Mouse (Mus musculus) heart, embryonic 11.5 days (tissue): ENCODE measurements at regions not wholly inside any gene's neighbourhood (a gene's known extent, or its start where the extent isn't known, plus 50 kb on each side); places are given as distances from the start of the nearest gene placed in this dataset.

ENCODE experiments used
- ATAC-seq: fragments of 200-750 bp; cut with Nextera tagmentation; replicated peaks from 2 replicates; pipeline ENCODE4 v1.8.0; 2017; ENCODE audit warnings: moderate library complexity; ENCODE audit not compliant: insufficient number of reproducible peaks, low FRiP score, low TSS enrichment
- H3K27ac ChIP-seq: fragments of 300-500 bp; sonication (generic); 2 replicates; pipeline ENCODE4 v1.5.1; 2014; ENCODE audit warnings: mild to moderate bottlenecking, low read depth, low read length
- H3K27me3 ChIP-seq: fragments of 300-500 bp; sonication (generic); 2 replicates; pipeline ENCODE4 v1.6.1; 2014; ENCODE audit warnings: mild to moderate bottlenecking, low read length, mixed read lengths; ENCODE audit not compliant: control insufficient read depth, insufficient read depth
- H3K36me3 ChIP-seq: fragments of 300-500 bp; sonication (generic); 2 replicates; pipeline ENCODE4 v1.6.1; 2014; ENCODE audit warnings: mild to moderate bottlenecking, low read length, moderate library complexity, mixed read lengths; ENCODE audit not compliant: control insufficient read depth, insufficient read depth
- H3K4me1 ChIP-seq: fragments of 300-500 bp; sonication (generic); 2 replicates; pipeline ENCODE4 v1.6.1; 2014; ENCODE audit warnings: low read length; ENCODE audit not compliant: control insufficient read depth, insufficient read depth
- H3K4me2 ChIP-seq: fragments of 300-500 bp; sonication (generic); 2 replicates; pipeline ENCODE4 v1.6.1; 2014; ENCODE audit warnings: mild to moderate bottlenecking, moderate library complexity
- H3K4me3 ChIP-seq: fragments of 300-500 bp; sonication (generic); 2 replicates; pipeline ENCODE4 v1.5.1; 2014; ENCODE audit warnings: low read depth, low read length
- H3K9ac ChIP-seq: fragments of 300-500 bp; sonication (generic); 2 replicates; pipeline ENCODE4 v1.6.1; 2014; ENCODE audit warnings: mild to moderate bottlenecking, low read depth, low read length, moderate library complexity
- H3K9me3 ChIP-seq: fragments of 300-500 bp; sonication (generic); replicated peaks from 2 replicates; pipeline ENCODE4 v1.6.1; 2016; ENCODE audit warnings: low read length; ENCODE audit not compliant: control insufficient read depth
- WGBS: fragments of 180-500 bp; shearing (Covaris S2); extraction: QIAGEN DNeasy Blood & Tissue Kit; methylation state at CpG from one replicate; pipeline ENCODE4 v1.1.7; 2014; ENCODE audit not compliant: insufficient replicate concordance; 5-methylcytosine and 5-hydroxymethylcytosine counted together

DNA sequence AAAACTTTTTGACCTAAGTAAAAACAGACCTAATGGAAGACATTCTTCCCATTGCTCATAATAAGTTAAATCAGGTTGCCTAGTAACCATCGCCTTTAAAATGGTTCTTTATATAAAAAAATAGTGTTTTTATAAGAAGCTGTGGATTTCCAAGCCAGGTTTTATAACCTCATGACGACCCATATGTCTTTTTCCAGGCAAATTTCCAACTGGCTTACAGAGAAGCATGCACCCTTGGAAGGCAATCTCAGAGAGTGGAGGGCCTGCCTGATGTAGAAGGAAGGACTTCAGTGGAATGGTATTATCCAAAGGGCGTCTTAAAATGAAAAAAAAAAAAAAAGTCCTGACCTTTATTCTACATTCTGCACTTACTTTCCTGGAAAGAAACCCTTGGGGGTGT lies 172.2 kb upstream of the Tyw5 start:
- WGBS: 70% methylated on average over 3 of the region's 3 CpGs
- peaks cover 3% of the 10 kb centered on the region for H3K4me1 ChIP-seq
- H3K9me3 ChIP-seq: no peaks in the 10 kb centered on the region
- no peak overlapping the region for H3K9ac ChIP-seq
- ATAC-seq: no peak
- no peak overlapping the region for H3K4me3 ChIP-seq
- no peak overlapping the region for H3K27ac ChIP-seq
- H3K27me3 ChIP-seq: no peaks in the 10 kb centered on the region
- H3K4me2 ChIP-seq: no peak overlapping the region
- H3K36me3 ChIP-seq: no peaks in the 10 kb centered on the region

DNA sequence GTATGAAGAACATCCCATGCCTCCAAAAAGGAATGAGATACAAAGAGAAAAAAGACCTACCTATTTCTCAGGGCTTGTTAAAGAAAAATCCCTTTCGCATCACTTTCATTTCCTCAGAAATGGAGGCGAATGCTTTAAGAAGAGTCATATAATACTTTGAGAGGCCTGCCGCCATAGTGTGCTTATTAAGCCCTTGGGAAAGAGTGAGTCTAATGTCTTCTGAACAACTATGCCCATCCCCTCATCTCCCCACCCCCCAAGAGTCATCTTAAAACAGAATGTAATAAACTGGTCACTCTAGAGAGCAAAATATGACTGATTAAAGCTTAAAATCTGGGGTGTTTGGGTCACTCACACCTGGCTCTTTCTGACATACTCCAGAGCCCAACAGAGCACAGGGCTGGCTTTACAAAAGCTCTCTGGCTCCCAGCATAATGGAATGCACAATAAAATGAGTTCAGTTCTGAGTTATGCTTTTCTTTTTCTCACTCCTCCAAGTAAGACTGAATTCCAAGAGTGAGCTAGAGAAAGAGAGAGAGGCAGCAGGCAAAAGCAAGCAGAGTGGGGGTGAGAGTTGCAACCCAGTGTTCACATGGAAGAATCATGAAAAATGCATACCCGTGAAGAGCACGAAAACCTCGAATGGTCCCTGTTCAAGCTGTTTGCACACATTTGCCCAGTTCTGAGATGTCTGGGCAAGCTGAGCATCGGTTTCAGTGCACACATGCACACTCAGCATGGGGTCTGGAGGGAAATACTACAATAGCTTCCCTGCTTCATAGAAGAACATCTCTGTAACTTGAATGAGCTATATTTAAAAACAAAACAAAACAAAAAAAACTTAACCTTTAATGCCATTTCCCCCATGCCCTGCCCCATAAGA lies 180.0 kb upstream of the Spats2l start:
- H3K4me3 ChIP-seq: no peak overlapping the region
- ATAC-seq: no peak
- no peak overlapping the region for H3K4me2 ChIP-seq
- H3K27me3 ChIP-seq: no peaks in the 10 kb centered on the region
- H3K9ac ChIP-seq: no peak overlapping the region
- 0 out of 2 replicates have a peak, but pooled peaks cover under 1% of the 10 kb centered on the region for H3K9me3 ChIP-seq
- 81% methylated on average over 7 of the region's 7 CpGs for WGBS
- no peak overlapping the region for H3K27ac ChIP-seq
- no peaks in the 10 kb centered on the region for H3K36me3 ChIP-seq
- H3K4me1 ChIP-seq: no peaks in the 10 kb centered on the region

DNA sequence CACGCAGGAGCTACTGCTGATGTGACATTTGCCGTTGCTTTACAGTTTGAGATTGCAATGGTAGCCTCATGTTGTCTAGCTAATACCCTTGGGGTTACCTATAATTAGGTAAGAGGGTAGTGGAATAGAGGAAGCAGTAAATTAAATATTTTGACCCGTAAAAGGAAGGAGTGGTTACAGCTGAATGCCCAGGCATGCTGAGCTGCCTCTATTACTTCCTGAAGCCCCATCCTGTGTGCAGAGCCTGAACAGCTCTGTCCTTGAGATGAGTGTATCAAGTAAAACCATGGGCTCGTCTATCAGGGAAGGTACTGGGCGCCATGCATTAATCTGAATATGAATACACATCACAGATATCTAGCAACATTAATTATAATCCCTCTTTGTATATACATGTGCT lies 179.1 kb upstream of the Spats2l start:
- Histone ChIP-seq H3K4me3 (no peak overlapping the region), H3K27ac (no peak overlapping the region), H3K27me3 (no peaks in the 10 kb centered on the region), H3K9ac (no peak overlapping the region), H3K4me1 (no peaks in the 10 kb centered on the region), H3K4me2 (no peak overlapping the region), H3K9me3 (no peaks in the 10 kb centered on the region), H3K36me3 (no peaks in the 10 kb centered on the region)
- ATAC-seq: no peak
- WGBS: 77% methylated on average over 5 of the region's 5 CpGs

GRCm38 (mm10) chr1:57600951-57601350 lies 173.0 kb upstream of the Spats2l start:
- Histone ChIP-seq H3K27me3 (no peaks in the 10 kb centered on the region), H3K9ac (no peak overlapping the region), H3K9me3 (no peaks in the 10 kb centered on the region), H3K36me3 (no peaks in the 10 kb centered on the region), H3K4me2 (no peak overlapping the region), H3K27ac (no peak overlapping the region), H3K4me3 (no peak overlapping the region), H3K4me1 (no peaks in the 10 kb centered on the region)
- 75% methylated on average over 2 of the region's 2 CpGs for WGBS
- no peak for ATAC-seq

- Histone ChIP-seq H3K4me1 (no peaks in the 10 kb centered on the region), H3K27ac (no peak overlapping the region), H3K4me2 (no peak overlapping the region), H3K36me3 (no peaks in the 10 kb centered on the region), H3K4me3 (no peak overlapping the region), H3K9me3 (no peaks in the 10 kb centered on the region), H3K27me3 (no peaks in the 10 kb centered on the region), H3K9ac (no peak overlapping the region)
- WGBS: 78% methylated on average over 1 of the region's 1 CpGs
- ATAC-seq: no peak
Measured at GRCm38 (mm10) chr1:57605525-57605924, 168.4 kb upstream of the Spats2l start.

- Histone ChIP-seq H3K9me3 (no peaks in the 10 kb centered on the region), H3K4me3 (no peak overlapping the region), H3K9ac (no peak overlapping the region), H3K4me2 (no peak overlapping the region), H3K27me3 (no peaks in the 10 kb centered on the region), H3K36me3 (no peaks in the 10 kb centered on the region), H3K27ac (no peak overlapping the region), H3K4me1 (no peaks in the 10 kb centered on the region)
- WGBS: 62% methylated on average over 4 of the region's 4 CpGs
- no peak for ATAC-seq
Measured at GRCm38 (mm10) chr1:57606060-57606683, 167.8 kb upstream of the Spats2l start.

GRCm38 (mm10) chr1:57607026-57607425 lies 166.9 kb upstream of the Spats2l start:
- no peaks in the 10 kb centered on the region for H3K36me3 ChIP-seq
- H3K27ac ChIP-seq: no peak overlapping the region
- no peak for ATAC-seq
- no peaks in the 10 kb centered on the region for H3K27me3 ChIP-seq
- H3K4me1 ChIP-seq: no peaks in the 10 kb centered on the region
- H3K9ac ChIP-seq: no peak overlapping the region
- no peak overlapping the region for H3K4me2 ChIP-seq
- 72% methylated on average over 8 of the region's 8 CpGs for WGBS
- H3K4me3 ChIP-seq: no peak overlapping the region
- H3K9me3 ChIP-seq: no peaks in the 10 kb centered on the region

DNA sequence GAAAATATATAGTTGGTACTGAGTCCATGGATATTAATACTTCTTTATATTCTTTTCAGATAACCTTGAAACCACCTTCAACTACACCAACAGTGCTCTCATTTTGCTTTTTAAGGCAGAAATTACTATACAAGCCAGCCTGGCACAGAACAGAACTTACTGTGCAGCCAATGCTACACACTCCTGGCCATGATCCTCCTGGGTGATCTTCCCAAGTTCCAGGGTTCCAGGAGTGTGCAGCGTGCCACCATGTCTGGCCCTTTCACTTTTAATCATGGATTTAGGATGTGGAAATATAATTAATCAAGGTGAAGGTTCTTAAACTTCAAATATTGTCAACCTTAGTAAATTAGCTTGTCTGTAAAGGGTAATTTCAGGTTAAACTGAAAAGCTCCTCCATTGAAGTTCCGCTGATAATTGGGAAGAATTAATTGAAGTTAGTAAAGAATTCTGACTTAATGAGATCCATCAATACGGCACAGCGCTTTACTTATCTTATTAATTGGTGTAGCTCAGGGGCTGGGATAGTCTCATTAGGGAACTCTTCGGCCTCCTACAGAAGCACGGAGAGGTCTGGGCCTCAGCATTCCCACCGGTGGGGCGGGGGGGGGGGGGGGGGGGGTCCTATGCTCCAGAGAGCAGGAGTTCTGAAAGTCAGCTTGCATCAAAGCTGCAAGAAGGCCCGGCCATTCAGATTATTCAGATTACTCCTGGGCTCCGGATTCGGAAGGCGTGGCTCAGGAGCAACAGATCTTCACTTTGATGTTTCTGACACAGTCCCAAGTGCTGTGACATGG lies 166.1 kb upstream of the Spats2l start:
- WGBS: 58% methylated on average over 11 of the region's 12 CpGs
- H3K4me3 ChIP-seq: no peak overlapping the region
- no peak for ATAC-seq
- H3K4me2 ChIP-seq: no peak overlapping the region
- H3K4me1 ChIP-seq: no peaks in the 10 kb centered on the region
- H3K27ac ChIP-seq: no peak overlapping the region
- no peaks in the 10 kb centered on the region for H3K27me3 ChIP-seq
- no peak overlapping the region for H3K9ac ChIP-seq
- H3K9me3 ChIP-seq: no peaks in the 10 kb centered on the region
- H3K36me3 ChIP-seq: no peaks in the 10 kb centered on the region
